Mouse (Mus musculus) frontal cortex, adult (tissue): ENCODE data around the gene Disp1.
A peak's percentile ranks its signal among the peaks of the same experiment; 100 is the strongest.

Source experiments
- ATAC-seq: cut with Nextera tagmentation; 2 replicates; pipeline ENCODE4 v1.9.2; 2017; ENCODE audit warnings: mild to moderate bottlenecking, moderate library complexity, mixed read lengths; ENCODE audit not compliant: low TSS enrichment

Gene Disp1

DNA sequence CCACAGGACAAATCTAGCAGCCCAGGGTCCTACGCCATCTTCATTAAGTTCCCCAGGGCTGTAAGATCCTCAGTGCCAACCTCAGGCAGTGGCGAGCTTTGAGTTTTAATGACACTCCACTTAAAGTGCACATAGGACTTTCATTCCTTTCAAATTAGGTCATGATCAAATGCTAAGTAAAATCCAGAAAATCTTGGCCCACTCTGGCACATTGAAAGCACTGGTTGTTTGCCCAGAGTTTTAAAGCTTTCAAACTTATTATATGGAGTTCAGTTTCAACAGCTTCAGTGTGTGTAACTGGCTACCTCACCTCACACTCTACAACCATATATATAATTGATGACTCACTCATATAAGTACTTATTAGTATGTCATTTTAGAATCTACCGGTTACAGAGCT lies 87.9 kb downstream of the Disp1 start:
- no peak for ATAC-seq

DNA sequence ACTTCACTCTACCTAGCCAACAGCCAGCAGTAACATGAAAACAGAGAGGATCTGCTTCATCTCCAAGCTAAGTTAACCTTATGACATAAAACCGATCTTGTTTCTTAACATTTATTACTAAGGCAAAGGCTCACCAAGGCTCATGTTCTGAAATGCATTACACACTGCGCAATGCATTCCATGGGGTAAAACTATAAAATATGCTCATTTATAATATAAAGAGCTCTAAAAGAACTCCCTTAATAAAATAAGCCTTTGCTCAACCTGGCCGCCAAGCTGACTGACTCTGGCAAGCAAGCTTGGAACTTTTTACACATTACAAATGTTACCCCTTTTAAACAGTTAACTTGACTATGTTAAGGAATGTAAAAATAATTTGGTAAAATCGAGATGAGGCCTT lies 94.1 kb downstream of the Disp1 start:
- no peak for ATAC-seq

DNA sequence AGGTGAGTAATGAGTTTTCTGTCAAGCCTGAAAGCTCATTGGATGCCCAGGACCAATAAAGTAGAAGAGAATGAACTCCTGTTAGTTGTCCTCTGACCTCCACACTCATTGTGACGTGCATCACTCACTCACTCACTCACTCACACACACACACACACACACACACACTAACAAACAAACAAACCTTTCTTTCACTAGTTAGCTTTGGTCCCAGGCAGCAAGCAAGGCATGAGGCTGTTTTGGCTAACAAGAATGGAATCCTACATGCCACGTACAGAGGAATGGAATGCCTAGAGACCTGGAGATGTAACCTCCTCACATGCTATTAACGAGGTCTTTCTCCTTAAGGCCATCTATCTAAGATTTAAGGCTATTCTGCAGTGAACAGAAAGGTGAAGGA lies 97.6 kb downstream of the Disp1 start:
- ATAC-seq: no peak

DNA sequence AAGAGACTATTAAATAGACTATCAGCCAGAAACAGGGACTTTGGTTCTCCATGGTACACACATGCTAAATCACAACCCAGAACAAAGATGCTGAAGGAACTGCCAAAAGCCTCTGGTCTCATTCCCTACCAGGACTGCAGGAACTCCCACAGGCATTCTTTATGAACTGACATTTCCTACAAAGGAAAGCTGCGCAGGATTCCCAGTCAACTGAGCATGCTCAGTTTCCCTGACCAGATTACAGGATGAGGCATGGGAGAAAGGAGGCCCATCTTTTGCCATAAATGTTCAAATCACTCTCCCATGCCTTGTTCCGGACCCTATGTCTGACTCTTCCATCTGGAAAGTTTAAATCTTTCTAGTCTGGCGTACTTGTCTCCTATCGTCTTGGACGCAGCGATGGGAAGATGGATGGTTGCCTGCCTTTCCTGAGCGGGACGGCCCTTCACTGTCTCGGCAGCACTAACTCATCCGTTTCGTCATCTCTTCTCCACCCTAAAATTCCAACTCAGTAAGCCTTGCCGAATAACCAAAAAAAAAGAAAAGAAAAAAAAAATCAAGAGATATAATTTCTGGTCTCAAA lies 100.9 kb downstream of the Disp1 start:
- no peak for ATAC-seq

DNA sequence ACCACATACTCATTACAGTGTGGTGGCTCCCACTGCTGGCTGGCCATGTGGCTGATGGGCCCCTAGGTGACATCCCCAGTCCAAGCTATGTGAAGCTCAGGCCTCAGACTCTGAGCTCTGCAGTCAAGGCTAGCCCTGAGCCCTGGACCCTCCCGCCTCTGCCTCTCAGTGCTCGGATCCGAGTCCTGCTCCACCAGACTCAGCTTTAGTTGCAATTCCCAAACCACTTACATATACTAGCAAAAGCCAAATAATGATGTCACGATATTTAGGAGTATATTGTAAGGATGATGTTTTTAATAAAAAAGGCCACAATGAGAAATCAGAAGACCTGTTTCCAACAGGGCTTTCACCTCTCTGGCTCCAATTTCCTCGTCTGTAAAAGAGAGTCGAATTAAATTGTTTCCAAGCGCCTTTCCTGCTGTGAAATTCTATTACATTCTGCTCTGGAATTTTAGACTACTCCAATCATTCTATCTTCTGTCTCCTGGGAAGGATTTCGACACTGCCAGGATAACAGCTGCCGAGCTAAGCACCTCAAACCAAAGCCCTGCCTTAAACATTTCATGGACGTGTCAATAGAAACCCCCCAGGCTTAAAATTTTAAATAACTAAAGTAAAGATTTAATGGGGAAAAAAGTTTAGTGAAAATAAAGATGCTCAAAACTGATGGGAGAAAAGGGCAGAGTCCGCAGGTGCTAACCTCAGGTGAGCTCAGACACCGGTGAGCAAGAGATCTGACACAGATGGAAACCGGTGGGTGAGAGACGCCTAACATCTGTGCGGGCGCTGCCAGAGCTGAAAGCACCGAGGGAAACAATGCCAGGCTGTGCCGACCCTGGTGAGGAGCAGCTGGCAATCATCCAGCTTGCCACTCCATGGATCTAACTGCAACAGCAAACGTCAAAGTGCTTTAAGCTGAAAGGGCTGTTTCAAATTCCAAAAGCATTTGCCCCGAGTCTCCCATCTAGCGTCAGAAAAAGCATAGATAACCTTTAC lies 103.2 kb downstream of the Disp1 start:
- ATAC-seq: no peak

DNA sequence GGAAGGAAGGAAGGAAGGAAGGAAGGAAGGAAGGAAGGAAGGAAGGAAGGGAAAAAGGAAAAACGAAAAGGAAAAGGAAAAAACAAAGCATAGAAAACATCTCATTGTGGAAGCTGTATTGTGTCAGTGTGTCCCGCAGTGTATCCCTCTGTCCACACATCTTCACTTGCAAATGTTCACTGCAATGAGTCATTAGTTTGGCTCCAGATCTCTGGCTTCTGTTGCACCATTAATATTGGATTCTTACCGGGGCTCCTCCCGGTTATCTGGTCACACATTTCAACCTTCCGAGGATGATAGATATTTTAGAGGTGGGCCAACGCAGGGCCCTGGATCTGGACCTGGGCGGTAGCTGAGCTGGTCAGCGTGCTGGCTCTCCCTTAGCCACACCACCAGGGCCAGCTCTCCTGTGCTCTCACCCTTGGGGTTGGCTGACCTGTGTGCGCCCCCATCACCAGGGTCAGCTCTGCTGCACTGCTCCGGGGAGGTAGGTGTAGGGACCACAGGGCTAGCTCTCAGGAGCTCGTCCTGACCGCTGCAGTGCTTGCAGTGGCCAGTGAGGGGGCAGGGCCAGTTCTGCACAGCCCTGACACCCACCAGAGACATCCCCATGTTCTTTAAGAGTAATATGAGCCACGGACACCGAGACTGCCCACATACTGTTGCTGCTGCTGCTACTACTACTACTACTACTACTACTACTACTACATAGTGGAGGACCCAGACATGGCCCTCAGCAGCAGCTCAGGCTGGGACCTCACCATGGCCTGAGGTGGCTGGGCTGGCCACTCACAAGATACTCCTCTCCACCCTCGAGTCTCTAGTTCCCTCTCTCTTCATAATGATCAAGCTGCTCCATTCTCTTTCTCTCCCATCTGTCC lies 104.1 kb downstream of the Disp1 start:
- no peak for ATAC-seq

DNA sequence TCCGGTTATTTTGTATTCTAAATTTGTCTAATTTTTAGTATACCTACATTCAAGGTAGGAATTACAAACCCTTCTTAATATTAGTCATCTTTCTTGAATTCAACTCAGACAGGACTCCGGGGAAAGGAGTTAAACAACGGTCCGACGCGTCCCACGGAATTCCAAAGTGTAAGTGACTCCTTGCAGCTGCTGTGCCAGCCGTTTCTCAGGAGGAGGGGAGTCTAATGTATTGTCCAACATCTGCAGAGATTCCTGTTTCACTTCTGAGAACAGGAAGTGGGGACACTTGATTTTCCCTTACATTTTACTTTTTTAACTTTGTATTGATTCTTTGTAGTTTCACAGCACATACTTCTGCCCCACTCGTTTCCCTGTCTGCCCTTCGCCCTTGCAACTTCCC lies 104.9 kb downstream of the Disp1 start:
- ATAC-seq: no peak

DNA sequence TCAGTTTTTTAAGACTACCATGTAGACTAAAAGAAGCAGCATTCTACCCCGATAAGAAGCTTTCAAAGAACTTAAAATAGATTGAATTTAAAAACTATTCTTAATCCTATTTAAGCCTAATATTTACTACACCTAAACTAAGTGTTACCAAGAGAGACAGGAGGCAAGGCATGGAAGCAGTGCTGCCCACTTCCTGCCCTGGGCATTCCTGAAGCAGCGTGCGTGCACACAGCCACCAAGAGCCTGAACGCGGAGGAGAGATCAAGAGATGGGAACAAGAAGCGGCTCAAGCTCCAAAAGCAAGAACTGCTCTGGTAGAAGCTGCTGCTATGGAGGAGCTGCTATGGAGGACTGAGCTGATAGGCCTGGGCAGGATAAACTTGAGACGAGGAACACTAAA lies 106.2 kb downstream of the Disp1 start:
- ATAC-seq: no peak

DNA sequence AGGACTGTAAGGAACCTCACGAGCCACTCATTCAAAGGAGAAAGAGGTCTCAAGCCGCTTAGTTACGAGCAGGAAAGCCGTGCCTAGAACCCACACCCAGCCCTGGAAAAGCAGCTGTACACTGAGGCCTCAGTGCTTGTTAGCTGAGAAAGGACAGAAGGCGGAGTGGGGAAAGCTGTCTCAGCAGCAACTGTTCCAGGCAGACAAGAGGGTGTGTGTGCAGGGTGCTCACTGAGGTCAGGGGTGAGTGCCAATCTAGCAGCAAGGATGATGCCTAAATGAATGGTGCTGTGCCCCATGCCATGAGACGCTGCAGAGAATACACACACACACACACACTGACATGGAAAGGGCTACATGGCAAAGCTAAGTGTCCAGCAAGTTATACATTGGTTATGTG lies 106.8 kb downstream of the Disp1 start:
- ATAC-seq: no peak

DNA sequence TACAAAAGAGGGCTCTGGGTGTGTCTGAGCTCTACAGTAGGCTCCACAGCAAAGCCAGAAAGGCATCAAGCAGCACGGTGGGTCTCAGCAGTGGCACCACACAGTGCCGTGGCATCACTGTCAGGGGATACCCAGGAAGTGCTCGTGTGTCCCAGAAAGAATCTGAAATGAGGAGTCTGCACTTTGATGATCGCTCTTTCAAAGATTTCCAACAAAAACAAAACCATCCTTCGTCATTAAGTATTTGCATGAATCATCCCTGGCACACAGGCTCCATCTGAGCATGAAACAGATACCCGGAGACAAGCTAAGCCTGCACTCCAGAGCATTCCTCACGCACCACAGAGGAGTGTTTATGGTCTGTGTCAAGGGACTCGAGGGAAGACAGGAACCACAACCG lies 107.8 kb downstream of the Disp1 start:
- peak; percentile 68 for ATAC-seq

DNA sequence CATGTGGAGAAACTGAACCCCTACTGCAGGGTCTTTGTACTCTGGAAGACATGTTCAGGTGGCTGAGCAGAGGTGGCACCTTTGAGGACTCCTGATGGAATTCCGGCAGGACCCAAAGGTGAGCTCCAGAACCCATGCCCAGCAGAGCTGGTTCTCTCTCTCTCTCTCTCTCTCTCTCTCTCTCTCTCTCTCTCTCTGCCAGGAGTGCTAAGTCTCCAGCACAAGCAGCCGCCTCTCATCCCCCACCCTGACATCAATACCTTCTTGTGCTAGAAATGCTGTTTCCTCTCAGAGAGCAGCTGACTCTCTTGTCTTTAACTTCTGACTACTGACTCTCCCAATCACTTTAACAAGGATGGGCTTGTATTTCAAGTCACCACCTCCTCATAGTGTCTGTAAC lies 113.8 kb downstream of the Disp1 start:
- no peak for ATAC-seq

DNA sequence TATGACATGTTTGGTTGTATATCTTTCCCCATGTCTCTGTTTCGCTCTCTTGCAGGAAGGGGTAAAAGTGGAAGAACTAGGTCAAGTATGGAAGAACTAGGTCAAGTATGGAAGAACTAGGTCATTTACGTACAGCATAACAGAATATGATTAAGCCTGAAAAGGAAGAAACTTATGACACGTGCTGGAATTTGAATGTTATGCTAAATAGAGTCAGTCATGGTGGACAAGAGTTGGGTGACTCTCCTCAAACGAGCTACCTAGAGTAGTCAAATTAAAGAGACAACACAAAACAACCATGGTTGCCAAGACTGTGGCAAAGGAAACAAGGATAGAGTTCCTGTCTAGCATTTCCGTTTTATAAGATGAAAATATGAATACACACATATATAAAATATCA lies 116.6 kb downstream of the Disp1 start:
- ATAC-seq: no peak

DNA sequence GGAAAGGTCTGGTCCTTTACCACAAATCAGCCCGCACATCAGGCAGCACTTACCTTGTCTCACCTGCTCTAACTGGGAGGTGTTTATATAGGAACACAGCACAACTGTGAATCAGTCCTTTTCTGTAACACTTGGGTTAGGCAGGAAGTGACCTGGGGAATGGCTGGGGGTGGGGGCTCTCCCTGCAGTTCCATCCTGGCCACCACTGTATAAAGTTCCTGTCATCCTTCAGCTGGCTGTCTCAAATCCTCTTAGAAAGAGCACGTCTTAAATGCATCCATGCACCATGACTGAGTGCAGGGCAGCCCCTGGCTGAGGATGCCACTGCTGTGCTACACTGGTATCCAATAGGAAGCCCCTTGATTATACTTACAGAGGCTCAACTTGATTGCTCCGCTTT lies 118.5 kb downstream of the Disp1 start:
- no peak for ATAC-seq

DNA sequence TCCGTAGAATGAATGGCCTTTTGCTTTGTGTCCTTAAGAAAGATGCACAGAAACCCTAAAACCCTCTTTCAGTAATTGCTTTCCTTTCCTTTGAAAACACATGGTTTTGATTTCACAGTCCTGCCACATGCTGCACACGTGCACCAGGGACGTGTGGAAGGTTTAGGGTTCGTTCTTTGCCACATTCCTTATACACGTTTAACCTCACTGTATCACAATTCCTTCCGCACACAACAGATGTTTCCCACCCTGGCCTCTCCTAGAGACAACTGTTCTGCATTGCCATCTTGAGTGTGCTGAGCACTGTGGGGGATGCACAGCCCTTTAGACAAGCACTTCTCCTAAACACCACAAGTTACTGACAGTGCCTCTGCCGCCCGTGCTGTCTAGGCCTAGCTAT lies 119.2 kb downstream of the Disp1 start:
- ATAC-seq: no peak

DNA sequence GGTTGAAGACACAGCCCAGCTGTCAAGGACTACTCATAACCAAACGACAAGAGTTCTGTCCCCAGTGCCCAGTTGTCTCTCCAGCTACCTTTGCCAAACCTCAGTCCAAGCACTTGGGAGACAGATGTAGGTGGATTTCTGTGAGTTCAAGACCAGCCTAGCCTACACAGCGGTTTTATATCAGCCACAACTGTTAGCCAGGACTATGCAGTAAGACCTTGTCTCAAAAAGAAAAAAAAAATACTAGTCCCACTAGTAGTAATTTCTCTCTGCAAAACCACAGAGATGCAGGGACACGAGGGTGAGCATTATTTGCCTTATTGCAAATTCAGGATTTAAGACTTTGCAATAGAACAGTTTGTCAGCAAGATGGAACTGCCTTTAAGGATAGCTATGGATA lies 120.0 kb downstream of the Disp1 start:
- no peak for ATAC-seq

DNA sequence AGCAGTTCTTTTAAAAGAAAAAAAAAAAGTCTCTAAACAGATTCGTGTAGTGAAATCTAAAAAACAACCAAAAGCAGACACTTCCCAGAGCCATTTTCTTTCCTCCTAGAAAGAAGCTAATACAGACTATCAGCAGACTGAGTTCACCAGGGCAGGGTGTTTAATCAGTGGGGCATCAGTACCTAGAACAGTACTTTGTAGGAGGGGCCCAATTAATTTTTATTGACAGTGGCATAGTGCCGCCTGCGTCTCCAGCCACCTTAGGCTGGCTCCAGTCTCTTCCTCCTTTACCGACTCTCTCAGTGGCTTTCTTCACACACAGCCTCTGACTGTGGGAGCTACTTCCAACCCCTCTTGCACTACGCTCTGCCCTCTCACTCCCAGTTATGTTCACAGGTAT lies 121.1 kb downstream of the Disp1 start:
- ATAC-seq: no peak

DNA sequence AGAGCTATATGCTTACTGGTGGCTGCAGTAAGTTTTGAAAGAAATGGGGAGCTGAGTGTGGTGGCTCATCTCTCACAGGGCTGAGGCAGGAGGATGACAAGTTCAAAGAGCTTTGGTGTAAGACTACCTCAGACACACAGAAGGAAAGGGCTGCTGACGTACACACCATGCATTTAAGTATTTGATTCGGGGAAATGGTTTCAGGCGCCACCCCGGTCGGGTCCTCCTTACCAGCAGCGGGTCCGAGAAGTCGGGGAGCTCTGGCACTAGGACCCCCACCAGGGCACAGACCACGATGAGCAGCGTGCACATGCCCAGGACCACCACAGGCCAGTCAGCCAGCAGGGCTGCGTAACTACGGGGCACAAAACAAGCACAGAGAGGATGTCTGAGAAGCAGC lies 121.6 kb downstream of the Disp1 start:
- no peak for ATAC-seq

DNA sequence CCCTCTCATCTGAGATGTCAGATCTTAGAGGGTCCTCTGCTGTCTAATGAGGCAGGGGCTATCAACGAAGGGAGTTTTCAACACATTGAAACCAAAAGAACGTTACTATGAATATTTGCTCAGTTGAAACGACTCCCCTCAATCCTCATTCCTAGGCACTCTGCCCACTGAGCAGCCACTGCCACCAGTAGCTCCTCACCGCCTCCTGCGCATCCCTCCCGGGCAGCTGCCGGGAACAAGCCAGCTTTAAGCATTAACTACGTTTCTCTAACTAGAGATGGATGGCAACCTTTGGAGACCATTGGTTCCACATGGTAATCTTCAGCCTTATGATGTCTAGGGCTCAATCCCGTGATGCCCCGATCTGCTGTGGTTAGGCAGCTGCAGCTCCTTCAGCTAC lies 123.7 kb downstream of the Disp1 start:
- ATAC-seq: no peak

DNA sequence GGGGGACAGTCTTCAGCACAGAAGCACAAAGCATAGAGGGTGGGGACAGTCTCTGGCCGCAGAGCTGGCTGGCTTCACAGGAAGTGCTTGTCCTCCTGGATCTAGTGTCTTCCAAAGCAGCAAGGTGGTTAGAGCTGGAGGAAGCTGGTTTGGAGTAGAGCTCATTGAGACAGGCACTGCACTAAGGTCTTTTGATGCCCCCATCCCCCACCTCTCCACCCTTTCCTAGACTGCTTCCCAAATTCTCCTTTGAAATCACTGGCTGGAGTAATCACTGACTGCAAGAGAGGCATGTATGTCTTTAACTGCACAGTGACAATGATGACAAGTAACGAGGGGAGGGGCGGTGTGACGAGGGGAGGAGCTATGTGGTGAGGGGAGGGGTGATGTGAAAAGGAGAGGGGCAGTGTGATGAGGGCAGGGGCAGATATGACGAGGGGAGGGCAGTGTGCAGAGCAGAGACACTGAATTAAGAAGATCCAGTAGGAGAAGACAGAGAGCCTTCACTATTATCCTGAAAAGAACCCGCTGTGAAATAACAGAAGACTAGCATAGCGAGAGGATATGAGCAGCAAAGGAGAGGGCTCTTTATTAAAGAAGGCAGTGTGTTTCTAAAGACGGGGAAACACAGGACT lies 125.8 kb downstream of the Disp1 start:
- no peak for ATAC-seq

DNA sequence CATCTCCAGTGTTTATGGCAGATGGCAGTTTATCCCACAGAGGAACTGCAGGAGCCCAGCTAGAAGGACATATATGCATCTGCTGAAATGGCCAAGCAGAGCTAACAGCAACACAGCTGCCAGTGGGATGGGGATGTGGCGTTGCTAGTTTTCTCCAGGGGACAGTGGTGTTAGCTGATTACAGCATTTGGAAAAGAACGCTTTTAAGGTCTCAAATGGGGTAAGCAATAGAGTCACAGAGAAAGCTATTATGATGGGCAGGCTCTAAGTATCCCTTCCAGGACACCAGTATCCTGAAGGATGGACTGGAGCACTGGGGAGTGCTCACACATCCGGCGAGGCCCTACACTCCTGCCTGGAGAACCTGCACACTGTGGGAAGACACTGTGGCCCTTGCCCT lies 129.0 kb downstream of the Disp1 start:
- ATAC-seq: peak; percentile 55

DNA sequence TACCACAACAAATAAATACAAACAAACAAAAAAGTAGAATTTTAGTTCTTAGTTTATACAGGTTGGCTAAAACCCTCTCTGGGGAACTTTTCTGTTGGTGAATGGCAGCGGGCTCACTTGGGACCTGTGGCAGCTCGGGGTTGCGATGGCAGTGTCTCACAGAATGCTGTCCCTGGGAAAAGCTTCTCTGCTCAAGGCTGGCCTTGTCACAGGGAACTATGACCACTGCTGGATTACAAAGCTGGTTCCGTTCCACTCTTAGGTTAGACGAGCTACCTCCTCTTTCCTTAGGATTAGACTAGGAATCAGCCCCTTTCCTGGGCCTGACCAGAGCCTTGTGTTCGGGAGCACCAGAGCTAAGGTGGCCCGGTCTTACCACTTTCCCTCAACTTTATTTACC lies 130.1 kb downstream of the Disp1 start:
- ATAC-seq: no peak

DNA sequence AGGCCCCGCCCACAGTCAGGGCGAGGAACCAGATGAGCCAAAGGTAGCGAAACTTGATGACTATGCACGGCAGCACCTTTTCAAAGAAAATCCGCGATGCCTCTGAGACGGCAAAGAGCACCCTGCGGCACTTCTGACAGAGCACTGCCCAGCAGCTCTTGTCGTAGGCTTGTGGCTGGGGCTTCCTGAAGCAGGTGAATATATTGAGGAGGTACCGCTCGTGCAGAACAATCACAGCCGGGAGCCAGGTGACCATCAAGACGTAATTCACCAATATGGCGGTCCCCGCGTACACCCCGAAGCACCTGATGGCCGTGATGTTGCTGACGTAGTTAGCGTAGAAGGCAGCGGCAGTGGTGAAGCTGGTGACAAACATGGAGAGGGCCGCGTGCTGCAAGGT lies 132.7 kb downstream of the Disp1 start:
- no peak for ATAC-seq
